Mouse (Mus musculus): ENCODE results near the gene 4931408C20Rik. TPM values are rescaled to one million over a fixed set of nuclear protein-coding genes. Genes with fewer than 3 reads are reported as not detected.

Gene 4931408C20Rik
- polyA plus RNA-seq (2017; shearing (Covaris generic)), result not detected

GRCm38 (mm10) chr1:26686842-26687760, at the start of gene 4931408C20Rik:
Gene 4931408C20Rik, minus strand, starts transcription at chr1:26687460.

All from activated CD4-positive, CD25-positive, alpha-beta regulatory T cell (primary cell).